Mouse (Mus musculus): ENCODE data around the gene Agxt.

The Agxt gene

DNA sequence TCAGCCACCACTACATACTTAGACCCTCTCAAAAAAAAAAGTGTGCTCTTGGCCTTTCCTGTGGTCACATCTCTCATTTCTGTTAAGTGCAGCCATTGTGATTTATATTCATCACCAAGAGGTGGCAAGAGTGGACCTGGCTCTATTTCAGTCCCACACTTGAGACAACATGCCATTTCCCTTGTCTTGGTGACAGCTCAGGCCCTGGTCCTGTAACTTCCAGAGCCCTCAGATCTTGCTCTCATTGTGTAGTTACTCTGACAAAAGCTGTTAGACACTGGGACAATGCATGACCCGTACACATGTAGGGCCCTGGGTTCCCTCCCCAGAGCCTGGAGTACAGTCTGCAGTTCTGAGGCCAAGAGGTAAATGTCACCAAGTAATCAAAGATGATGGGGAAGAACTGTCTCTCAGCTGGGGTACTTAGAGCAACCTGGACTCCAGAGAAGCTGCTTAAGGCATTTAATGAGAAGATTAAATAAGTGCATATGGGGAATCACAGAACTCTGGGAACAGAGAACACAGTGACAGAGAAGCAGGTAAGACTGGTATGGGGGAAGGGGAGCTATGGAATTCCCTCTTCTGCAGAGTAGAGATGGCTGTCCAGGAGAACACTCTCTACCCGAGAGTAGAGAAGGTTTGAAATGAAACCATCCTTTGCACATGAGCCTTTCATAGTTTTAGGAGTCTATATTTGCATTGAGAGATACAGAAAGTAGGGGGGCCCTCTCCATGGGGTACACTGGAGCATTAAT lies 16.0 kb downstream of the Agxt start:
- DNase-seq (ENCODE audit: low read depth, low spot score) = no peak

DNA sequence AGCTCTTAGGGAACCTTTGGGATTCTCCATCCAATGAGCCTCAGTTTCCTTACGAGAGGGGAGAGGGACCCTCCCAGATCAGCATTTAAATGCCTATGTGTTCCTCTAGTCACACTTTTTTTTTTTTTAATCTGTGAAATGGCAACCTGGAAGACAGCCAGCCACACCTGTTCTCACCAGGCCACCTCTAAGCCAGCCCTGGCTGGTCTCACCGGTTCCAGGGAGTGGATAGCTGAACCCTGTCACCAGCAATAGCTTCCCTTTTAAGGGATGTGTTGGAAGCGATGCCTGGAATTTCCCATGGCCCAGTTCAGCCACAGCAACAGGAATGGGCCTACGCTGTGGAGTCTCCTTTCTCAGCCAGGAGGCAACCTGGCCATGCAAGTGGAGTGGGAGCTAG lies 22.5 kb downstream of the Agxt start:
- DNase-seq (ENCODE audit: low read depth, low spot score) = no peak

DNA sequence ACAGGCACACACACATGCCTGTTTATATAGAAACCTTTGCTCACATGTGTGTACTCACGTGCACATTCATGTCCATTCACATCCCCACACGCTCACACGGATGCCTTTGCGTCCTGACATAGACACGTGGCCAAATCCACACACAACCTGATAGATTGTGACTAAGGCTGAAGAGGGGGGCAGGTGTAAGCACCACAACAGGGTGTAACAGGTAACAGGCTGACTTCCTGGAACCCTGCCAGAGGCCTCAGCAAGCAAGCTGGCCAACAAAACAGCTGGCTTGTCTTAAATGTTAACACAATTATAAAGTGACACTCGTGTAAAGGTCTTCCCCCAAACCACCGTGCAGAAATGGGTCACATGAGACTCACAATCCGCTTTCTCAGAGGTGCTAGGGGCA lies 23.9 kb downstream of the Agxt start:
- no peak for DNase-seq (ENCODE audit: low read depth, low spot score)

DNA sequence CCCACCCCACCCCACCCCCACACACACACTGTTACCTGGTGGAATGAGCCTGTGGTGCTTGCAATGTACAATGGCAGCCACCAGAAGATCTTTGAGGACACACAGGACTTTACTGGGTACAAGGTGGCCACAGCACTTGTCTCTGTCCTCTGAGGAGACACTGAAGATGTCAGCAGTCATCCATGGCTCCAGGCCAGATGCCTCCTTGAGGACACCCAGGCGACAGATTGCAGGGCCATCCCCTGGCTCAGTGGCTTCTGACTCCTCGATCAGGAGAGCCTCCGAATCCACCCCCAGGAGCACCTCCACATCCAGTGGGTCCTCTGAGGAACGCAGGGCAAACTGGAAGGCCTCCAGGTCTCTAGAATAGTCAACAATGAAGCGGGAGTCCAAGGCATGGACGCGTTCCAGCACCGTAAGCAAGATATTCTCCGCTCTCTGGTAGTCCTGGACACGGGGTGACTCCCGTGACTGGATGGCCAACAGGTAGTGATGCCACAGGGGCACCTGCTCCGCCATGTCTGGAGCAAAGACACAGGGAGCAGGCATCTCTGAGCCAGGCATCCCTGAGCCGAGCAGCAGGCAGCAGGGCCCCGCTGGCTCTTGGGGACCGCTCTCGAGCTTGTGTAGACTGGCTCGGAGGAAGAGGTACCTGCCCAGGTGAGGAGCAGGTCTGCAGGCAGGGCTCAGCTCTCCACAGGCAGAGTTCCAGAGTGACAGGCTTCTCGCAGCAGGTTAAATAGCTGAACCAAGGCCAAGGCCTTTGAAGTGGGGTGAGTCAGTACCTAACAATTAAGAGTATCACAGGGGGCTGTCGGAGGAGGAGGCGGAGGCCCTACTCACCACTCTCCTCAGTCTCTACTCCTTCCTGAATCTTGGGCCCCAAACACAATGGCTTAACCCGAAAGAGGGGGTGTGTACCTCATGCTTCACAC lies 24.8 kb downstream of the Agxt start:
- DNase-seq (ENCODE audit: low read depth, low spot score) = no peak

DNA sequence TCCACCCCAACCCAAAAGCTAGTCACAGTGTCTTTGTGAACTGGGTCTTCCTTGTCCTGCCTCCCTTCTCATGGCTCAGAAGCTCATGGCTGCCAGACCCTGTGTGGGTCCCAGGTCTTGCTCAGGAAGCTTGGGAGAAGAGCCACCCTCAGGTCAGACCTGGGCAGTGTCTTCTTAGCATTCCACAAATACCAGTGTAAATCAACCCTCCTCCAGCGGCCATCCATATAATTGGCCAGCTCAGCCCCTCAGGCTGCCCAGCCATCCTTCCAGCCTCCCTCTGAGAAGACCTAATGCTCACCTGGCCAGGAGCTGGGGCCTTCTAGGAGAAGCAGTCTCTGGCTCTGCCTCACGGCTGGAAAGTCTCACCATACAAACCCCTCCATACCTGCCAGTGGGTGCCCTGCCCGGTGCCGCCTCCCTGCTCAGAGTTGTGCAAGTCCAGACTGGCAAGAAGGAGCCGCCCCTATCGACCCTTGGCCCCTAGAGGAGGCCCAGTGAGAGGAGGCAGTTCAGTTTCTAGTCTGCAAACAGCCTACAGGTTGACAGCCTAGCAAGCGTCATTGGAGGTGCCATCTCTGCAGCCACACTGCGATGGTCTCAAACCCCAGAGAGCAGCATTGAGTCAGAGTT lies 25.6 kb downstream of the Agxt start, which contains the start of gene 2310007B03Rik:
TSS of gene 2310007B03Rik (minus strand) at position 448 of the 633 bp plus-strand sequence.
- DNase-seq (ENCODE audit: low read depth, low spot score) = no peak

DNA sequence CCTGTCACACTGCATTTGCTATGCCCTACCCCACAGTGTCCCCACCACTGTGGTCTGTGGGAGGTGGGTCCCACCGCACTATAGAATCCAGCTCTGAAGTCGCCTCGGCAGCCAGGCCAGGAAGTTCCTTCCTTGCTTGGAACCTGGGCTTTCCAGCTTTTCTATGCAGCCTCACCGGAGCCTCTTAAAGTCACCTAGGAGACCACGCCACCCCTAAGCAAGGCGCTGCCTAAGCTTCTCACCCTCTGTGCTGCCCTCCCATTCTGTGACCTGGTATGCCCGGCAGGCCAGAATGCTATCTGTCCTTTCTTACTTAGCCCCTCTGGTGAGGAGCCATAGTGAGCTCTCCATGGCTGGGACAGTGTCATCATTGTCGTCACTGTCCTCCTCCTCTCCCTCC lies 26.3 kb downstream of the Agxt start:
- DNase-seq (ENCODE audit: low read depth, low spot score) = no peak

DNA sequence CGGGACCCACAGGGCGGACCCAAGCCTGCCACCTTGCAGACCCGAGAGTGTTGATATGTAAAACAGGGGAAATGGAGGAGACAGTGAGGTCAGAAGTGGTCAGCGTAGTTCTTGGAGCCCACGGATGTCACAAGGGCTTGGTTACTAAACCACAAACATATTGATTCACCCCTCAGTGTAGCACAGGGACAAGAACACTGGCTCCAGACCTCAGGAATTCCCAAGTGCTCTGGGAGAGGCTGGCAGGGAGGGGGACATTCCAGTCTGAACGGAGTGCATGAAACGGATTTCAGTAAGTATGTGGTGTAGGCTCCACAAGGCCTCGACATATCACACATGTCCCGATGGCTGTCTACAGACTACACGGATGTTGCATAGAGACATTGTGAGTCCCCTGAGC lies 26.9 kb downstream of the Agxt start:
- DNase-seq (ENCODE audit: low read depth, low spot score) = no peak

DNA sequence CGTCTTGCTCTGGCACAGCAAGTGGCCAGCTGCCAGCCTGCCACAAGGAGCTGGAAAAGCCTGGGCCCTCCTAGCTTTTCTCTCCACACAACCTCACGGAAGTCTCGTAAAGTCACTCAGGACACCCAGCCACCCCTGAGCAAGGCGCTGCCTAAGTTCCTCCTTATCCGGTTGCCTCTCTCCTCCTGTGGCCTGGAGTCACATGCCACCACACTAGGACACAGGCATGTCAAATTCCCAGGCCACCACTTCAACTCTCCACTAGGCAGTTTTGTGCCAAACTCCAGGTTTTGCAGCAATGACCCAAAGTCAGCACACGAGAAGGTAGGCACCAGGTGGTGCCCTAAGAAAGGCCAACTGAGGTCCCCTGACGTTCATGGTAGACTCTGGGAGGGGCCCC lies 27.5 kb downstream of the Agxt start:
- no peak for DNase-seq (ENCODE audit: low read depth, low spot score)

DNA sequence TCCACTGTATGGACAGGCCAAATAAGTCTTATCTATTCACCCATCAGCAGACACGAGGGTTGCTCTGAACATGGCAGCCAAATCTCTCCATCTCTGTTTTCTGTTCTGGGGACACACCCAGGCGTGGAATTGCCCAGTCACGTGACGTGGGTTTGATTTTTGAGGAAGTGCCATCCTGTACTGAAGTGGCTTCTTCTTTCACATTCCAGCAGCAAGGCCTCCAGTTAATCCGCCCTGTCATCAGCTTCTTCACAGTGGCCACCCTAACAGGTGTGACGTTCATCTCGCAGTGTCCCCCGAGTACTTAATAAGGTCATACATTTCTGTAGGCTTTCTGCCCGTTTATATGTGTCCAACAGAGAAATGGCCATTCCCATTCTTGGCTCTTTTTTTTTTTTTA lies 30.4 kb downstream of the Agxt start:
- DNase-seq (ENCODE audit: low read depth, low spot score) = no peak

DNA sequence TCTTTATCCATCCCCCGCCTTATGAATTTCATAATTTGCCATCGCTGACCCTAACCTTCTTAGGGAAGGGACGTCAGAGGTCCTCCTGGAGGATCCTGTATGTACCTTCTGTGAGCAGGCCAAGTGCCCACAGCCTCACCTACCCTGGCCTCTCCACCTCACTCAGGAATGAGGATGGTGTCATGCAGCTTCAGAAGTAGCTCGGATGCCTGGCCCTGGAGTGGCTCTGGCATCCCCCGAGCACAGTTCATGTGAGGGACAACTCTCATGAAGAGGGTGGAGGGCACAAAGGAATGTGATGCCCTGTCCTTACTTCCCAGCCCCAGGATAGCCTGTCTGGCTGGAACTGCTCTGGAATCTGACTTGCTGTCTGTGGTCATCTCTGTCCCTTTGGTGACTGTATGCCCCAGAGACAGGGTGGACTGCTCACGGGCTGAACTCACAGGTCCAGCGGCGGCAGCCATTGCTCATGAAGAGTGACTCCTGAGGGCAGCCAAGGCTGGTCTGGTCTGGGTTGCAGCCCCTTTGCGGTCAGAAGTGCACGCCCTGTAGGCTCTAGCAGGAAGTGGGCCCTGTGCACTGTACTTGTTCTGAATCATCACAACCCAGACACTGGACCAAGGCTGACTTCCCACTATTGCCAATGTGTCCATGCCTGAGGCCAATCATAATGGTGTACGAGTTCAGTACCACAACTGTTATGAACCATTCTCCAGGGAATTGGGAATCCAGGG lies 31.5 kb downstream of the Agxt start:
- no peak for DNase-seq (ENCODE audit: low read depth, low spot score)

DNA sequence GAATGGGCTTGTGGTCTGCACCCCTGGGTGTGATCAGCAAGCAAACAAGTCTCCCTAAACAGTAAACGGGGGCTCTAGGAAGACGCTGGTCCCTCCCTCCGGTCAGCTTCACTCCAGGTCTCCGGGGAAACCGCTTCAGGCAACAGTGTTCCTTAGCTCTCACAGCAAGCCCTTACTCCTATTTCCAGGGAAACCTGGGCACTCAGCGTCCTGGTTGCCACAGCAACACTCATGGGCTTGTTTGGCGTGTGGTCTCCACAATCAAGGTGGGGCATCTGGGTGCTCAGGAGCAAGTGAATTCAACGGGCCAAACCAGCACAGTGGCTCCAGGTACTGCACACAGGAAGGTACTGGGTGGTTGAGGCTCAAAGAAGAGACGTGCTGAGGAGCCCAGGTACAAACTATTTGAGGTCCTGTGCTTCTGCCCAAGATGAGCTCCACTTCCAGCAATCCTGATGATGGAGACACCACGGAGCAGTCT lies 33.3 kb downstream of the Agxt start, which contains the start of gene Crocc2:
TSS of gene Crocc2 (plus strand) at position 431 of the 481 bp plus-strand sequence.
- no peak for DNase-seq (ENCODE audit: low read depth, low spot score)

DNA sequence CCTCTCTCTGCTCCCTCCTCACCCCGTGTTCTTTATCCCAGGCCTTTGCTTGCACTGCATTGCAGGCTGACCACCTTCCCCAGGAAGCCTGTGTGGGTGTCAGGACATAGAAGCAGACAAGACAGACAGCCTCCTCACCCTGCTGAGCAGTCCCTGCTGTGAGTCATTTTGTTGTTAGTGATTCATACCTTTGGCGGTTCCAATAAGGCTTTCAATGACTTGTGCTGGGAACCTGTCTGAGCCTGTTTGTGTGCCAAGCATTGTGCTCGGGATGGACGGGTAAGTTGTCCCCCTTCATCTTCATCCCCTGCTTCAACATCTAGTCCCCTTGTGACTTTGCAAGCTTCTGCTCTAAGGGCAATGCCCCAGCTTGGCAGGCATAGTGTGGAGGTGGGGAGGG lies 38.6 kb downstream of the Agxt start:
- DNase-seq (ENCODE audit: low read depth, low spot score) = no peak

DNA sequence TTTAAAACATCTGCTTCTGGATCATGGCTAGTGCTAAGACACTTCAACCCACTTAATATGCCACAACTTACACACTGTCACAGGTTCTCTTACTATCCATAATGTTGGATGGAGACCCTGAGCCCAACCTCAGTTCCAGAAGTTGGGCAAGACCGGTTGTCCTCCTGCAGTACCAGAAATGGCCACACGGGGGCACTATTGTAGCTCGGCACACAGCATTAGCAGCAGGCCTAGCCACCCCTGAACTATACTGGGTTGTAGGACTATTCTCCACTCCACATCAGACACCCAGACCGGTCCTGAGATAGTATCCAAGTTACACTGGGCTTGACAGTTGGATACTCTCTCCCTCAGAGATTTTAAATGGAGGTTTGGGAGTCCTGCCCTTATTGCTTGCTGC lies 39.4 kb downstream of the Agxt start:
- DNase-seq (ENCODE audit: low read depth, low spot score) = peak; percentile 49

DNA sequence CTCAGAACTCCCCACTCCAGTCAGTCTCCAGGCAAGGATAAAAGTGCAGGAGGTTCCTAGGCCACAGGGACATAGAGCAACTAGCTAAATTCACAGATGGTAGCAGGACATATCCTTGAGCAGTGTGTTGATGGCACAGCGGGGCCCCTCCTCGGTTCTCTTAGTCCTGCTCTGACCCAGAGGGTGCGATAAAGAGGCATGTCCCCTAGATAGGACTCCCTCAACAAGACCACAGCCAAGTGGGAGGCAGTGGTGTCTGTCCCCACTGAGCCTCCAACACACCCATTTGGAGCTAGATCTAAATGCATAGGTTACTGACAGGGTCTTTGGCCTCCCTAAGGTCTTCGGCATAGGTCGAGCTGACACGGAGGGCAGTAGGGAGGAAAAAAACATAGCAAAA lies 40.8 kb downstream of the Agxt start:
- DNase-seq (ENCODE audit: low read depth, low spot score) = no peak

DNA sequence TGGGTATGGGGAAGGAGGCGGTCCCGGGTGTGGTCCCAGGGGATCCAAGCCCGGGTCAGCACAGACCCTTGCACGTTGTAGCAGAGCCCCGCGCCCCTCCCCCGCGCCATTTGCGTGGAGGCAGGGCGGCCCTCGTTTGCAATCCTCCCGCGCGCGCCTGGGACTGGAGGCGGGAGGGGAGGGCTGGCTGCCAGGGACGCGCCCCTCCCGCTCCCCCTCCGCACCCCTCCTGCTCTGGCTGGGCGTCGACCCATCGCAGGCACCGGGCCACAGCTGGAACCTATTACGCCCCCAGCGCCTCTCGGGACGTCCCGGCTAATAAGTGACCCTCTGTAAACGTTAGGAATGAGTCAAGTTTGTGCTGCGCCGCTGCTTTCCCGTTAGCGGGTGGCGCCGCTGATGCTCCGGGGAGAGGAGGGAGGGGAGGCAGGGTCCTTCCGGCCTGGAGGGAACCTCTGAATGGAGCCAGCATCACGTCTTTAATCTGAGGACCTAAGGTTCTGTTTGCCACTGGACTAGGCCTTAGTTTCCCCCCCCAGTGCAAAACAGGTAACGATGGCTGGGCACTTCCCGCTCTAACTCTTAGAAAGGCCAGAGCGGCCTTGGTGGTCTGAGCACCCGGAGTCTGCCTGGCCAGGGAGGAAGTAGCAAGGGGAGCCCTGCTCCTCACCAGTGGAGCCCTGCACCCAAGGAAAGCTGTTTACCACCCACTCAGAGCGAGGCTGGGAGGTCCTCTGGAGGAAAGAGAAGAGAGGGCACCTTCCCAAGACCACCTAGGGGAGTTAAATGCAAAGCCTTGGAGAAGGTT lies 41.7 kb downstream of the Agxt start:
- no peak for DNase-seq (ENCODE audit: low read depth, low spot score)

DNA sequence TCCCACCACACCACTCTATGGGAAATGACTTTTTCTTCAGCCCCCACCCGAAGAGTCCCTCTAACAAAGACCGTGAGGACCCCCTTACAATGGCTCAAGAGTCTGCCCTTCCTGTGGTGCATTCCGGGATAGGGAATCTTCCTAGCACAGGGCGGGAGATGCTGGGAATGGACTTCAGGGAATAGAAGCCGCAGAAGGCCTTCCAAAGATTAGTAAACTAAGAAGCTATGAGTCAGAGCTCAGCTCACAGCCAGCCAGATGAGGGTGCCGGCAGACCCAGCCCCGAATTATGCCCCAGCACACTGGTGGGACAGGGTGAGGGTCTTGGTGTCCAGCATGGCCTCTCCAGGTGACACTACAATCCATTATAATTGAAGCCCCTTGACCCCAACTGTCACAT lies 47.2 kb downstream of the Agxt start:
- DNase-seq (ENCODE audit: low read depth, low spot score) = no peak

DNA sequence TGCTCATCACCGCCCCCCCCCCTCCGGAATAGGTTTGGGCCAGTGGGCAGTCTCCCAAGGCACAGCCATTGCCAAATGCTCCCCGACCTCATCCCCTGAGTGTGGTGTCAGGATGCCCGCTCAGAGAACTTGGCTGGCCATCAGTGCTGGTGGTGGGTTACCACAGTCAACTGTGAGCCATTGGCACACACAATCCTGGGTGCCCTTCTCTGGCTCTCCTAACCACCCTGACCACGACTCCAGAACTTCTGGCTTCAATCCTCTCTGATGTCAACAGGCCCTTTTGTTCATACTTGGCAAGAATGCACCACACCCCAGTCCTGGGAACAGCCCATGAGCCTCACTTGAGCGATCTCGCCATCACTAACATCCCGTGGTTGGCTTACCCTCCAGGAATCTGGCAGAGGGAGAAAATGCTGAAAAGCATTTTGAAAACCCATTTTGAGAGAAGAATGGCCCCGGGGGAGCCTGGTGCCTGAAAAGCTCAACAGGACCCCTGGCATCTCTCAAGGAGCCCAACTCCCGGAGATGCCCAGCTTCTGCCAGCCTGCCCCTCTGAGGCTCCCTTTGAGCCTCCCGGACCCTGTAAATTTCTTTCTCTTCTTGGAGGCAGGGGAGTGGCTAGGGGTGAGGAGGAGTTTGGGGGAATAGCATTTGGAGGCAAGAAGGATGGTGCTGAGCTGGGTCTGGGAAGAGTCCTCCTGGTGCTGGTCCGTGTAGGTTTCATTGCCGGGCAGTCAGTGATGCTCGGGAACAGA lies 49.2 kb downstream of the Agxt start:
- no peak for DNase-seq (ENCODE audit: low read depth, low spot score)

DNA sequence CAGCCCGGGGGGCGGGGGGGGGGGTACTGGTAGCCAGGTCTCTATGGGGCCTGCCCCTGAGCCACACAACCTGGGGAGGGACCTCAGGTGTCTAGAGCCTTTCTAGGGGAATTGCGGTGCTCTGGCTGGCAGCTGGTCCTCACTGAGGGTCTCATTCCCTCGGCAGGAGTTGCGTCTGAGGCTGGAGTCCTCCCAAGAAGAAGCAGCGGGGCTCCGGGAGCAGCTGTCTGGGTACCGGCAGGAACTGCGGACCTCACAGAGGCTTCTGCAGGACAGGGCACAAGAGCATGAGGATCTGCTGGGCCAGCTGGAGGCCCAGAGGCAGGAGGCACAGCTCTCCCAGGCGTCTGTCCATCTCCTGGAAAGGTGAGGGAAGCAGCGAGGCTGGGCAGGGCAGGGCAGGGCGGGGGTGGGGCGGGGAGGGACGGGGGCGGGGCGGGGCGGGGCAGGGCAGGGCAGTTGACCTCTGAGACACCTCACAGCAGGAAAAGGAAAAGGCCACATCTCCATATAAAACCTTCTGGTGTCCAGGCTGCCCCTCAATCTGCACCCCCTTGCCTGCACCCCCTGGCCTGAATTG lies 55.8 kb downstream of the Agxt start:
- no peak for DNase-seq (ENCODE audit: low read depth, low spot score)

DNA sequence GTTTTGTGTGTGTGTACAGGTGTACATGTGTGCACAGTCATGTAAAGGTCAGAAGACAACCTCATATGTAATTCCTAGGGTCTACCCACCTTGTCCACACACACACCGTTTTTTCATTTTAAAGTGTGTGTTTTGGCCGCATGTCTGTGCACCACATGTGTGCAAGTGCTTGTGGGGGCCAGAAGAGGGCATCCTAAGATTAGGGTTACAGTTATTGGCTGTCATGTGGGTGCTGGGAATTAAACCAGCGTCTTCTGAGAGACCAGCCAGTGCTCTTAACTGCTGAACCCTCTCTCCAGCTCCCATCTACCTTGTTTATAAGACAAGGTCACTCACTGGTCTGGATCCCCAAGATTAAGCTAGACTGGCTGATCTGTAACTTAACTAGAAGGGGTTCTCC lies 59.9 kb downstream of the Agxt start:
- DNase-seq (ENCODE audit: low read depth, low spot score) = no peak
